Mouse (Mus musculus) midbrain, embryonic 13.5 days (tissue): ENCODE measurements around the gene Eif3l. TPM values are rescaled to one million over a fixed set of nuclear protein-coding genes. Genes with fewer than 3 reads are reported as not detected.

Experiments
- ATAC-seq: fragments of 200-750 bp; cut with Nextera tagmentation; 2 replicates; pipeline ENCODE4 v1.8.0; 2017; ENCODE audit warnings: mild to moderate bottlenecking, moderate TSS enrichment, moderate library complexity
- H3K27ac ChIP-seq: fragments of 300-500 bp; sonication (generic); 2 replicates; pipeline ENCODE4 v1.5.1; 2015; ENCODE audit warnings: inconsistent platforms, mild to moderate bottlenecking, moderate library complexity
- H3K27me3 ChIP-seq: fragments of 300-500 bp; sonication (generic); 2 replicates; pipeline ENCODE4 v1.6.1; 2015; ENCODE audit warnings: mild to moderate bottlenecking, inconsistent platforms
- H3K36me3 ChIP-seq: fragments of 300-500 bp; sonication (generic); 2 replicates; pipeline ENCODE4 v1.6.1; 2015; ENCODE audit warnings: mild to moderate bottlenecking, inconsistent platforms
- H3K4me1 ChIP-seq: fragments of 300-500 bp; sonication (generic); replicated peaks from 2 replicates; pipeline ENCODE4 v1.6.1; 2015; ENCODE audit warnings: inconsistent platforms
- H3K4me2 ChIP-seq: fragments of 300-500 bp; sonication (generic); replicated peaks from 2 replicates; pipeline ENCODE4 v1.6.1; 2015; ENCODE audit warnings: moderate library complexity, mild to moderate bottlenecking, inconsistent platforms
- H3K4me3 ChIP-seq: fragments of 300-500 bp; sonication (generic); replicated peaks from 2 replicates; pipeline ENCODE4 v1.5.1; 2015; ENCODE audit warnings: mild to moderate bottlenecking, inconsistent platforms
- H3K9ac ChIP-seq: fragments of 300-500 bp; sonication (generic); replicated peaks from 2 replicates; pipeline ENCODE4 v1.6.1; 2015; ENCODE audit warnings: mild to moderate bottlenecking, inconsistent platforms
- H3K9me3 ChIP-seq: fragments of 300-500 bp; sonication (generic); 2 replicates; pipeline ENCODE4 v1.6.1; 2016; ENCODE audit warnings: mild to moderate bottlenecking, inconsistent platforms
- WGBS: fragments of 180-500 bp; shearing (Covaris S2); methylation state at CpG from one replicate; pipeline ENCODE4 v1.1.7; 2015; 5-methylcytosine and 5-hydroxymethylcytosine counted together
- polyA plus RNA-seq: library from polyadenylated mRNA; unstranded; fragments of >200 nt; fragmentation: Nextera tagmentation; extraction: Ambion mirVana; gene quantifications from 2 replicates; pipeline ENCODE4 v1.2.1, GENCODE M21; 2015

Gene Eif3l
- polyA plus RNA-seq, 1 experiment from 2014 or later: 180 TPM

DNA sequence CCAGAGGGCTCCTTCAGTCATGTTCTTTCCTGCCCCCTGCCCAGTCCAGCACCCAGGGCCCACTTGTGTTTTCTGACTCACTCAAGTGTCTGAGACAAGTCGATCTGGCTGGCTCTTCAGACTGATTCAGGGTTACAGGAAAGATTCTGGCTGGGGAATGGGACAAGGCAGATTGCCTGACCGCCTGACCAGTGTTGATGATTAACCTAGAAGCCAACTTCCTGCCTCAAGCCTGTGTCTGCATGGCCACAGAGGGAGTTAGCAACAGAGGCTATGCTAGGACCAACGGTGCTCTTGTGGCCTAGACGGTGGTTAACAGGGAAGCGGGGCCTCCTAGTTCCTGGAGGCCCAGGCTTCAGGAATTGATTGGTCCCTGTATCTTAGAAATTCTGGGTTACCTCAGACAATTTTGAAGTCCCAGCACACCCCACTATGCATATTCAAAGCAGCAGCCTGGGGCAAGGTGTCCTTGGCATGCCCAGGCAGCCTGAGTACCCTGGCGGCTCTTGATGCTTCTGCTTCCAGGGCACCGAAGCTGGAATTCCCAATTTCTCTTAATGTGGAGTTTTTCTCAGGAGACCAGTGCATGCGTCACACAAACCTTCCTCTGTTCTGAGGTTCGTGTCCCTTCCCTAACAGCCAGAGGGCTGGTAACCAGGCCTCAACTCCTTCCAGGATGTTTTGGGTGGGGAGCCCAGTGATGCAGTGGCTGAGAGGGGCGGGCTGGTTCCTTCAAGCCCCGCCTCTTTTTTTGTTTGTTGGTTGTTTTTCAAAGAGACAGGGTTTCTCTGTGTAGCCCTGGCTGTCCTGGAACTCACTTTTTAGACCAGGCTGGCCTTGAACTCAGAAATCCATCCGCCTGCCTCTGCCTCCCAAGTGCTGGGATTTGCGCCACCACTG is 23.3 kb upstream of the Eif3l start:
- Histone ChIP-seq H3K36me3 (peaks cover 48% of the 10 kb centered on the region), H3K4me1 (peaks cover 6% of the 10 kb centered on the region), H3K4me2 (no peak overlapping the region), H3K27me3 (no peaks in the 10 kb centered on the region), H3K4me3 (no peak overlapping the region), H3K9me3 (no peaks in the 10 kb centered on the region), H3K27ac (no peak overlapping the region), H3K9ac (no peak overlapping the region)
- WGBS: 83% methylated on average over 13 of the region's 13 CpGs
- no peak for ATAC-seq

DNA sequence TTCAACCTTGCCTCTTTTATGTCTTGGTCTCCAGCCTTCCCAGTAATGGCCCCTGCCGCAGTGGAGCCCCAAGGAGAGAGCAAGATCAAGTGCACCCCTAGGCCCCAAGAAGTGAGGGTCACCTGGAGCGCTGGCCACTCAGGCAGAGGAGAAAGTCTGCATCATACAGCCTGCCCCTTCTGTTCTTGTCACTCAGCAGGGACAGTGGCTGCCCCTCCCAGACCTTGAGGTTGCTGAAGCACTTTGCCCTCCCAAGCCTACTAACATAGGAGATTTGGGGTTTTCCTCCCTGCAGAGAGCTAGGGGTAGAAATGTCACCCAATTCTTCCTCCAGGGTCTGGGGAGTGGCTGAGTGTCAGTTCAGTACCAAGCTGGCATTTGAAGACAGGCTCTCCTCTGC is 22.6 kb upstream of the Eif3l start:
- no peaks in the 10 kb centered on the region for H3K9me3 ChIP-seq
- ATAC-seq: no peak
- H3K27me3 ChIP-seq: no peaks in the 10 kb centered on the region
- WGBS: 76% methylated on average over 2 of the region's 2 CpGs
- no peak overlapping the region for H3K4me3 ChIP-seq
- no peak overlapping the region for H3K27ac ChIP-seq
- H3K4me2 ChIP-seq: no peak overlapping the region
- H3K9ac ChIP-seq: no peak overlapping the region
- H3K4me1 ChIP-seq: peaks cover 6% of the 10 kb centered on the region
- peaks cover 55% of the 10 kb centered on the region for H3K36me3 ChIP-seq

DNA sequence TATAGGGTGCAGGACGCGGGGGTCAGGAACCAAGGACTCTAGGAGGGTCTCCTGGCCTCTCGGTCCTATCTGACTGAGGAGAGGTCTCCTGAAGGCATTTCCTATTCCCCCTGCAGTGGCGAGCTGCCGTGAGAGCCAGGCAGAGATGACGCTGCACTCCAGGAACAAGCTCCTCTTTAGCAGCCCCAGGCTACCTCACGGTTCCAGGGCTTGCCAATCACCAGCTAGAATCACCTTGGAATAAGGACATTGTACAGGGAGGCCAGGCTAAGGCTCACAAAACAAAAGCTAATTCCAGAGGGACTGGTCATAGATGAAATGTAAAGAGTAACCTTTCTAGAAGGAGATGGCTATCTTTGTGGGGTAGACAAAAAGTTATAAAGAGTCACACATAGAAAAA is 18.4 kb upstream of the Eif3l start:
- H3K27ac ChIP-seq: no peak overlapping the region
- H3K9ac ChIP-seq: no peak overlapping the region
- peaks cover 9% of the 10 kb centered on the region for H3K4me1 ChIP-seq
- H3K4me3 ChIP-seq: no peak overlapping the region
- WGBS: 94% methylated on average over 7 of the region's 7 CpGs
- ATAC-seq: no peak
- no peaks in the 10 kb centered on the region for H3K9me3 ChIP-seq
- no peak overlapping the region for H3K4me2 ChIP-seq
- H3K36me3 ChIP-seq: peaks cover 91% of the 10 kb centered on the region
- H3K27me3 ChIP-seq: no peaks in the 10 kb centered on the region

DNA sequence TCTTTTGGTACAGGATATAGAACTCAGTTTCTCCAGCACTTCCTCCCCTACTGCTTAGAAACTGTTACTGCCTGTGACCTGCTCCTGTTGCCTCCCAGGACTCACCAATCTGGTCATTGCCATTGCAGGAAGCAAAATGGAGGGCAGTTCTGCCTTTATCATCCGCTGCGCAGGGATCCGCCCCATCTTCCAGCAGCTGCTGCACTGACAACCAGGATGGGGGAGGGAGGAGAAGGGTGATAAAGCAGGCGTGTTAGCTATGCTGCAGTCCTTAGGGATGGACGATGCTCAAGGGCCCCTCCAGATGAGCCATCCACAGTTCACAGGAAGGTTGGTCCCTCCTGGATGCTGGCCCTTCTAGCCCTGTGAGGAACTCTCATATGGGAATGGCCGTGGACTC is 17.1 kb upstream of the Eif3l start:
- Histone ChIP-seq H3K36me3 (peaks cover 82% of the 10 kb centered on the region), H3K4me2 (no peak overlapping the region), H3K9me3 (no peaks in the 10 kb centered on the region), H3K4me3 (no peak overlapping the region), H3K27me3 (no peaks in the 10 kb centered on the region), H3K4me1 (peaks cover 16% of the 10 kb centered on the region), H3K9ac (no peak overlapping the region), H3K27ac (no peak overlapping the region)
- 90% methylated on average over 6 of the region's 6 CpGs for WGBS
- ATAC-seq: no peak

DNA sequence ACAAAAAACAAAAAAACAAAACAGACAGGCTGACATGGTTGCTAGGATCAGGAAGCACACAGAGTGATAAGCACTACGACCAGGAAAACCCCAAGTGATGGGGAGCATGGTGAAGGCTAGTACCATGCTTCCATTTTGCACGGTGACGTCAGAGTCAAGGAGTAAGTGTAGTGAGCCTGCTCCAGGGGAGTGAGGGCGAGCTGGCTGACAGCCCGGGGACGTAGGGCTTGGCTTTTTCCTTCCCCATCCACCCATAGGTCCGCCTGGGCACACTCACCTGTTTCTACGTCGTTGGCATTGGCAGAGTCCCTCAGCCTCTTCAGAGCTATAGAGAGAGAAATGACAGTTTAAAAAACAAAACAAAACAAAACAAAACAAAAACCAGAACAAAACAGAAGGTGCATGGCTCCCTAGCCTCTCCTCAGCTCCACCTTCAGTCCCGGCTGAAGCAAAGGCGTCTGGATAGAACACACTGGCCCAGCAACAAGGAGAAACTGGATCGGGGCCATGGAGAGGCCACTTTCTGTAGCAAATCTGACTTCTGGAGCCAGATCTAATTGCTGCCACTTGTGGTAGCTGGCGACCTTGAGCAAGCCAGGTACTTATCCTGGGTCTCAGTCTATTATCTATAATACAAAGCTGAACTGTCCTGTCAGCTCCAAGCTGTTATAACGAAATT is 14.0 kb upstream of the Eif3l start:
- no peak for ATAC-seq
- Histone ChIP-seq H3K9ac (no peak overlapping the region), H3K36me3 (peaks cover 50% of the 10 kb centered on the region), H3K27ac (no peak overlapping the region), H3K4me1 (peaks cover 21% of the 10 kb centered on the region), H3K4me2 (peak overlapping the region; percentile 83; the same call in 1 of the 2 replicates), H3K9me3 (no peaks in the 10 kb centered on the region), H3K27me3 (no peaks in the 10 kb centered on the region), H3K4me3 (peak overlapping the region; percentile 84)
- WGBS: 84% methylated on average over 14 of the region's 14 CpGs

DNA sequence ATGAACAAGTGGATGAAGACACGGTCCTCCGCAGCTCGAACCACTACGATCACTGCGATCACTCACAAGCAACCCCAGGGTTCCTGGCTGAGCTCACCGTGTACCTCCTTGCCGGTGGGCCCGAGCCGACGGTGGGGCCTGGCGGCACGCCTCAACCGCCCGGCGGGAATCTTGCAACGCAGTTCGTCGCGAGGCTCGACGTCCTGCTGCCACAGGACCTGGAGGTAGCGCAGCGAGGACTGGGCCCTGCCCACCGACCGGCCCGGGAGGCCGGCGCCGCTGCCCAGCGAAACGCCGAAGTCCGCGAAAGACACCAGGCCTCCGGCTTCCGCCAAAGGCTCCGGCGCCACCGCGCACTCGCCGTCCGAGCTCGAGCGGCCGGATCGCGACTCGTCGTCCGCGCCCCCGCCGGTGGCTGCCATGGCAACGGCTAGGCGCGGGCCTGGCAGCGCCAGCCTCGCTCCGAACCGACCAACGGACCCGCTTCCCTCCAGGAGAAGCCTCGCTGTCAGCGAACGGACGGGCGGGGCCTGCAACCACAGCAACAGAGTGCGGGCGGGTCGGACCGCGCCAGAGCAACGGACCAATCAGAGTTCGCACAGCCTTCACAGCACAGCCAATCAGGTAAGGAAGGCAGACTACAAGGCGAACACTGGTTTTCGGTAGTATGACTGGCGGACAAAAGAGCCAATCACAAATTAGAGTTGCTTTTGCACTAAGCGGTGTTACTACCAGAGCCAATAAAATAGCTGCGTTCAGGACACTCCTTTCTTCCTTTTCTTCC is 12.4 kb upstream of the Eif3l start, which contains the start of gene Ankrd54:
TSS of gene Ankrd54 (minus strand) at position 518 of the 784 bp plus-strand sequence.
- Histone ChIP-seq H3K27ac (peak within 1 kb of the TSS; percentile 75), H3K27me3 (no peaks in the 10 kb centered on the region), H3K4me3 (peak within 1 kb of the TSS; percentile 84), H3K4me2 (peak within 1 kb of the TSS; percentile 83), H3K9me3 (no peaks in the 10 kb centered on the region), H3K9ac (peak within 1 kb of the TSS; percentile 86), H3K36me3 (peaks cover 35% of the 10 kb centered on the region), H3K4me1 (peaks cover 21% of the 10 kb centered on the region)
- WGBS: under 1% methylated on average over 80 of the region's 80 CpGs
- peak; percentile 100 for ATAC-seq

DNA sequence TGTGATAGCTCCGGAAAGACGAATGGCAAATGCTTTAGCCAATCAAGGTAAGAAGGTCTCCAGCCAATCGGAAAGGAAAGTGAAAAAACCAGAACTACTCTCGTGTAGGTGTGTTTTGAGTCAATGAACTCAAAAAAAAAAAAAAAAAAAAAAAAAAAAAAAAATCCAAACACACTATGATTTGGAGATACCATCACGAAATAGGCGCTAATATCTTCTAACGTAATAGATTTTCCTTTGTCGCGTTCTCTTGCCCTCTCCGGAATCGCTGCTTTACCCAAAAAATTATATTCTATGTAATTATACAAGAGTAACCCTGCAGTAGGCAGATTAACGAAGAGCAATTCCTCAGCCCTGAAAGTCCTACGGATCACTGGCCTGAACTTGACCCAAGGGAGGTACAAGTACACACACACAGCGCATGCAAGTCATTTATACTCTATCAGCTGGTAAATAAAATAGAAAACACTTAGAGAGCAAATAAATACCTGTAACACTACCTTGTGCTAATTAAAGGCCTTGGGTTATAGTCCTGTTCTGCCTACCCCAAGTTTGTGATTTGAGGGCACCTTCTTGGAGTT is 11.7 kb upstream of the Eif3l start:
- WGBS: 9% methylated on average over 14 of the region's 14 CpGs
- Histone ChIP-seq H3K4me3 (peak overlapping the region; percentile 38), H3K4me2 (peak overlapping the region; percentile 61), H3K9ac (peak overlapping the region; percentile 56; the same call in 1 of the 2 replicates), H3K36me3 (peaks cover 28% of the 10 kb centered on the region), H3K4me1 (peaks cover 21% of the 10 kb centered on the region), H3K27ac (peak overlapping the region; percentile 26; the same call in 1 of the 2 replicates), H3K9me3 (no peaks in the 10 kb centered on the region), H3K27me3 (no peaks in the 10 kb centered on the region)
- ATAC-seq: no peak

DNA sequence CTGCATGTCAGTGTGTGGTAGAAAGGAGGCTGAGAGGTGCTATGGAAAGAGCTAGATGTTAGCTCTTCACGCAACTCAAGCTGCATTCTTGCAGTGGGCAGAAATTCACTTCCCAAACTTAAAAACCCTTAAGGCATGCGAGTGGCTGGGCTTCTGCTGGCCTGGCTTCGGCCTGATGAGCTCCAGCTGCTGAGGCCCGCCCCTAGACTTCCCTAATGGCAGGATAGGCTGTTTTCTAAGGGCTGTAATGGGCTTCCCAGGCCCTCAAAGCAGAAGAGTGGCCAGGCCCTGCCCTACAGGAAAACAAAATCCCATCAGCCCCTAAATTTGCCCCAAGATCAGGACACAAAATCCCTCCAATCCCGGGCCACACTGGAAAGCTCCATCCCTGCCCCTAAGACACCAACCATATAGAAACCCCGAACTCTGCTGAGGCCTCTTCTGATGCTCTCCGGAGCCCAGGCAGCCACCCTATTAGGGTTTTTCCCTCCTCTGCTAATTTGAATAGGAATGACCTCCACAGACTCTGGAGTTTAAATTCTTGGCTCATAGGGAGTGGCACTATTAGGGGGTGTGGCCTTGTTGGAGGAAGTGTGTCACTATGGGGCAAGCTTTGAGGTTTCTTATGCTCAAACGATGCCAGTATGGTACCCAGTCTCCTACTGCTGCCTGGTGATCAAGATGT is 9.8 kb upstream of the Eif3l start:
- peaks cover 8% of the 10 kb centered on the region for H3K36me3 ChIP-seq
- H3K4me1 ChIP-seq: peaks cover 21% of the 10 kb centered on the region
- WGBS: 72% methylated on average over 8 of the region's 8 CpGs
- H3K9ac ChIP-seq: no peak overlapping the region
- H3K9me3 ChIP-seq: no peaks in the 10 kb centered on the region
- H3K4me2 ChIP-seq: no peak overlapping the region
- no peak overlapping the region for H3K27ac ChIP-seq
- ATAC-seq: no peak
- H3K27me3 ChIP-seq: 0 out of 2 replicates have a peak, but pooled peaks cover 2% of the 10 kb centered on the region
- no peak overlapping the region for H3K4me3 ChIP-seq

DNA sequence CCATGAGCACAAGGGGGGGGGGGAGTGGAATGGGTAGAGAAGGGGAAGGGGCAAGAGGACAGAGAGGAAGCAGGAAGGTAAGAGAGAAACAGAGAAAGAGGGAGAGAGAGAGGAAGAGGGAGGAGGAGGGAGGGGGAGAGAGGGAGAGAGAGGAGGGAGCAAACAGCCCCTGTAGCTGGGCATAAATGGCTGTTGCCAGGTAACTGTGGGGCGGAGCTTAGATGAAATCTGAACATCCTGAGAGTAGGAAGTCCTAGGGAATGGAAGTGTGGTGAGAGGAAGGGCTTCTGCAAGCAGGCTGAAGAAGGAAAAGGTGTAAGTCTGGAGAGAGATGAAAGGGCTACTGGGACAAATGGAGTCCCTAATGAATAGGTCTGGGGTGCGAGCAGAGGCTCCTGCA is 8.7 kb upstream of the Eif3l start:
- no peaks in the 10 kb centered on the region for H3K36me3 ChIP-seq
- H3K27me3 ChIP-seq: 0 out of 2 replicates have a peak, but pooled peaks cover 3% of the 10 kb centered on the region
- no peaks in the 10 kb centered on the region for H3K9me3 ChIP-seq
- no peak overlapping the region for H3K27ac ChIP-seq
- H3K4me2 ChIP-seq: no peak overlapping the region
- ATAC-seq: no peak
- peaks cover 15% of the 10 kb centered on the region for H3K4me1 ChIP-seq
- no peak overlapping the region for H3K9ac ChIP-seq
- no peak overlapping the region for H3K4me3 ChIP-seq
- 59% methylated on average over 2 of the region's 2 CpGs for WGBS

DNA sequence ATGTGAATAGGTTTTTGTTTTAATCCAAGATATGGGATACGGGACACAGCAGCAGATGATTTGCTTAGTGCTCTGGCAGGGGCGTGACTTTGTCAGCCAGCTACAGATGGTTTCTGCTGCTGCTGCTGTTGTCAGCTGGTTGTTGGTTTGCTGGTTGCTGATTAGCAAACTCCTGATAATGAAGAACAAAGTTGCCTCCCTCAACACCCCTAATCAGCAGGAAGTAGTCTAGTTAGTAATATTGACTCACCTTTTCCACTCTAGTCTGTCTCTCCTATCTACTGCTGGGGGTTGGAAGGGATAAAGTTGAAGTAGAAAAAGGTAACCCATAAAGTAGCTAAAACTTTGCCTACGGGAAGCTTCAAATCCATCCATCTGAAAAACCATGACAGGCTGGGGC is 7.3 kb upstream of the Eif3l start:
- 82% methylated on average over 3 of the region's 3 CpGs for WGBS
- ATAC-seq: no peak
- no peak overlapping the region for H3K4me3 ChIP-seq

DNA sequence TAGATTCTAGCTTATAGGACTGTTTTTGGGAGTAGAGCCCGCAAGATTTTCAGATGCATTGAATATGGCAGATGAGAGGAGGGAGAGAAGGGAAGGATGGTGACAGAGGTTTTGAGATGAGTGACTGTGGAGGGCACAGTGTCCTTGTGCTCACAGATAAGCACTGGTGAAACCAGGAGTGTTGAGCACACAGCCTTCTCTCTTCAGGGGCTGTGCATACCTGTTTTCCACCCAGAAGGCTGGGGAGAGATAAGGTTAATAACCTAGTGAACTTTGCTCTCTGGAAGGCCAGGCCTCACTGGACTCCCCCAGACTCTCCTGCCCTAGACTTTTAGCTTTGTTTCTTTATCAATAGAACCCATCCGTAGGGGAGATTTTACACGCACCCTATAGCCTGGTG is 6.6 kb upstream of the Eif3l start:
- H3K9ac ChIP-seq: no peak overlapping the region
- H3K27me3 ChIP-seq: 0 out of 2 replicates have a peak, but pooled peaks cover 3% of the 10 kb centered on the region
- no peaks in the 10 kb centered on the region for H3K36me3 ChIP-seq
- H3K27ac ChIP-seq: no peak overlapping the region
- H3K4me1 ChIP-seq: peaks cover 3% of the 10 kb centered on the region
- no peak overlapping the region for H3K4me2 ChIP-seq
- H3K4me3 ChIP-seq: no peak overlapping the region
- no peak for ATAC-seq
- no peaks in the 10 kb centered on the region for H3K9me3 ChIP-seq
- WGBS: 84% methylated on average over 3 of the region's 3 CpGs

More for the DNA sequence above, 7.3 kb upstream of the Eif3l start:
- H3K4me1 ChIP-seq: peaks cover 5% of the 10 kb centered on the region
- no peak overlapping the region for H3K9ac ChIP-seq
- H3K4me2 ChIP-seq: no peak overlapping the region
- H3K27ac ChIP-seq: no peak overlapping the region
- no peaks in the 10 kb centered on the region for H3K36me3 ChIP-seq
- H3K9me3 ChIP-seq: no peaks in the 10 kb centered on the region
- 0 out of 2 replicates have a peak, but pooled peaks cover 3% of the 10 kb centered on the region for H3K27me3 ChIP-seq
